Mouse (Mus musculus) hindbrain, embryonic 11.5 days (tissue): ENCODE measurements around the gene Ppie. TPM values are rescaled to one million over a fixed set of nuclear protein-coding genes. Genes with fewer than 3 reads are reported as not detected.
A peak's percentile ranks its signal among the peaks of the same experiment; 100 is the strongest.
"Not testable (repeated sequence)": the region's sequence is repeated elsewhere in the genome, so short reads cannot be mapped to it uniquely, and the experiment has no call there.

Experiments used
- ATAC-seq: fragments of 200-750 bp; cut with Nextera tagmentation; 2 replicates; pipeline ENCODE4 v1.8.0; 2017; ENCODE audit warnings: mild to moderate bottlenecking, moderate TSS enrichment, moderate library complexity; ENCODE audit not compliant: low FRiP score
- DNase-seq: peaks from one replicate; pipeline ENCODE4 v3.0.0-alpha.2; 2015; ENCODE audit warnings: low spot score
- H3K27ac ChIP-seq: fragments of 300-500 bp; sonication (generic); 2 replicates; pipeline ENCODE4 v1.5.1; 2014; ENCODE audit warnings: mild to moderate bottlenecking, low read depth, low read length
- H3K27me3 ChIP-seq: fragments of 300-500 bp; sonication (generic); 2 replicates; pipeline ENCODE4 v1.6.1; 2014; ENCODE audit warnings: mild to moderate bottlenecking, low read length, moderate library complexity, mixed read lengths; ENCODE audit not compliant: control insufficient read depth, insufficient read depth
- H3K36me3 ChIP-seq: fragments of 300-500 bp; sonication (generic); 2 replicates; pipeline ENCODE4 v1.6.1; 2014; ENCODE audit warnings: mild to moderate bottlenecking, low read length, moderate library complexity, mixed read lengths; ENCODE audit not compliant: control insufficient read depth, insufficient read depth
- H3K4me1 ChIP-seq: fragments of 300-500 bp; sonication (generic); replicated peaks from 2 replicates; pipeline ENCODE4 v1.6.1; 2014; ENCODE audit warnings: low read length, mixed read lengths; ENCODE audit not compliant: control insufficient read depth, insufficient read depth
- H3K4me2 ChIP-seq: fragments of 300-500 bp; sonication (generic); replicated peaks from 2 replicates; pipeline ENCODE4 v1.6.1; 2014; ENCODE audit warnings: mild to moderate bottlenecking, low read depth, low read length
- H3K4me3 ChIP-seq: fragments of 300-500 bp; sonication (generic); 2 replicates; pipeline ENCODE4 v1.5.1; 2014; ENCODE audit warnings: low read depth, low read length
- H3K9ac ChIP-seq: fragments of 300-500 bp; sonication (generic); 2 replicates; pipeline ENCODE4 v1.6.1; 2014; ENCODE audit warnings: low read depth, low read length
- H3K9me3 ChIP-seq: fragments of 300-500 bp; sonication (generic); 2 replicates; pipeline ENCODE4 v1.6.1; 2016; ENCODE audit warnings: low read length; ENCODE audit not compliant: control insufficient read depth
- WGBS: fragments of 180-500 bp; shearing (Covaris S2); extraction: QIAGEN DNeasy Blood & Tissue Kit; methylation state at CpG from one replicate; pipeline ENCODE4 v1.1.7; 2014; 5-methylcytosine and 5-hydroxymethylcytosine counted together
- polyA plus RNA-seq: library from polyadenylated mRNA; unstranded; fragments of >200 nt; fragmentation: Nextera tagmentation; extraction: Ambion mirVana; gene quantifications from 2 replicates; pipeline ENCODE4 v1.2.1, GENCODE M21; 2014

Ppie gene
- polyA plus RNA-seq, 1 experiment from 2014 or later: 106 TPM

GRCm38 (mm10) chr4:123126626-123127025 lies 13.1 kb downstream of the Ppie start:
- H3K36me3 ChIP-seq: peaks cover 15% of the 10 kb centered on the region
- no peak overlapping the region for H3K27ac ChIP-seq
- no peaks in the 10 kb centered on the region for H3K4me1 ChIP-seq
- no peak overlapping the region for H3K4me3 ChIP-seq
- H3K9ac ChIP-seq: no peak overlapping the region
- H3K27me3 ChIP-seq: no peaks in the 10 kb centered on the region
- no peak for ATAC-seq
- no peak overlapping the region for H3K4me2 ChIP-seq
- WGBS: 96% methylated on average over 7 of the region's 7 CpGs
- no peaks in the 10 kb centered on the region for H3K9me3 ChIP-seq
- no peak for DNase-seq

GRCm38 (mm10) chr4:123121286-123121685 lies 18.5 kb downstream of the Ppie start:
- 92% methylated on average over 2 of the region's 2 CpGs for WGBS
- H3K27me3 ChIP-seq: no peaks in the 10 kb centered on the region
- DNase-seq: no peak
- no peaks in the 10 kb centered on the region for H3K4me1 ChIP-seq
- H3K4me2 ChIP-seq: no peak overlapping the region
- H3K4me3 ChIP-seq: no peak overlapping the region
- H3K9me3 ChIP-seq: no peaks in the 10 kb centered on the region
- ATAC-seq: no peak
- H3K36me3 ChIP-seq: peaks cover 7% of the 10 kb centered on the region; the same call in 1 of the 2 replicates
- H3K27ac ChIP-seq: no peak overlapping the region
- no peak overlapping the region for H3K9ac ChIP-seq

- not testable (repeated sequence) for H3K9ac ChIP-seq, H3K4me1 ChIP-seq, H3K27me3 ChIP-seq, H3K27ac ChIP-seq, H3K36me3 ChIP-seq, H3K9me3 ChIP-seq
- H3K4me2 ChIP-seq: peak overlapping the region; percentile 29
- DNase-seq (peak; percentile 28), ATAC-seq (peak; percentile 17; the same call in 1 of the 2 replicates)
- H3K4me3 ChIP-seq: peak overlapping the region; percentile 24; the same call in 1 of the 2 replicates
- WGBS: 20% methylated on average over 25 of the region's 42 CpGs
These were observed 23.1 kb downstream of the Ppie start for GRCm38 (mm10) chr4:123116640-123117039.

GRCm38 (mm10) chr4:123116011-123116410 lies 23.7 kb downstream of the Ppie start, which contains the start of gene Oxct2b:
Gene Oxct2b (plus strand): TSS chr4:123116266.
- Histone ChIP-seq H3K9ac (0 out of 2 replicates have a peak within 1 kb of the TSS, but pooled peaks have one; percentile 34), H3K27ac (no peak within 1 kb of the TSS), H3K27me3 (peaks cover 6% of the 10 kb centered on the region; the same call in 1 of the 2 replicates), H3K4me3 (peak within 1 kb of the TSS; percentile 24), H3K36me3 (no peaks in the 10 kb centered on the region), H3K4me1 (no peaks in the 10 kb centered on the region), H3K9me3 (no peaks in the 10 kb centered on the region), H3K4me2 (peak within 1 kb of the TSS; percentile 44)
- DNase-seq: peak; percentile 55
- peak; percentile 46; the same call in 1 of the 2 replicates for ATAC-seq
- 7% methylated on average over 22 of the region's 22 CpGs for WGBS

DNA sequence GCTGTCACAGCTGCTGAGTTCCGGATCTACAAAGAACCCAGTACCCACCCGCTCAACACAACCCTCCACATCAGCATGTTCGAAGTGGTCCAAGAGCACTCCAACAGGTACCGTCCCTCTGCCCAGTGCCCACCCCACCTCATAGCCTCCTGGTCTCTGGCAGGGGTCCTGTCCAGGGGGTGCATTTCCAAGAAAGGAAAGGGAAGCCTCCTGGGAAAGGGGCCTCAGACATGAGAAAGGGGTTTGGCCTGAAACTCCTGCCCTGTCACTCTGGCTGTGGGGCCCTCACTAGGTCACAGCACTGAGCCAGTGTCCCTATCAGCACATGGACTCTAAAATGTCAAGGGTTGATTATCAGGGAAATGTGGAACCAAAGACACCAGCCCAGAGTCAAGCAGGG lies 25.1 kb downstream of the Ppie start:
- H3K4me2 ChIP-seq, H3K4me1 ChIP-seq, H3K27me3 ChIP-seq, H3K9me3 ChIP-seq, H3K36me3 ChIP-seq, H3K4me3 ChIP-seq, DNase-seq, H3K27ac ChIP-seq, ATAC-seq, H3K9ac ChIP-seq: not testable (repeated sequence)
- WGBS: 100% methylated on average over 4 of the region's 4 CpGs

GRCm38 (mm10) chr4:123112216-123112764 lies 27.5 kb downstream of the Ppie start:
- Histone ChIP-seq H3K4me1 (no peaks in the 10 kb centered on the region), H3K9ac (no peak overlapping the region), H3K36me3 (no peaks in the 10 kb centered on the region), H3K4me2 (no peak overlapping the region), H3K9me3 (no peaks in the 10 kb centered on the region), H3K4me3 (no peak overlapping the region), H3K27ac (no peak overlapping the region), H3K27me3 (peaks cover 6% of the 10 kb centered on the region; the same call in 1 of the 2 replicates)
- 87% methylated on average over 8 of the region's 8 CpGs for WGBS
- ATAC-seq: no peak
- no peak for DNase-seq

DNA sequence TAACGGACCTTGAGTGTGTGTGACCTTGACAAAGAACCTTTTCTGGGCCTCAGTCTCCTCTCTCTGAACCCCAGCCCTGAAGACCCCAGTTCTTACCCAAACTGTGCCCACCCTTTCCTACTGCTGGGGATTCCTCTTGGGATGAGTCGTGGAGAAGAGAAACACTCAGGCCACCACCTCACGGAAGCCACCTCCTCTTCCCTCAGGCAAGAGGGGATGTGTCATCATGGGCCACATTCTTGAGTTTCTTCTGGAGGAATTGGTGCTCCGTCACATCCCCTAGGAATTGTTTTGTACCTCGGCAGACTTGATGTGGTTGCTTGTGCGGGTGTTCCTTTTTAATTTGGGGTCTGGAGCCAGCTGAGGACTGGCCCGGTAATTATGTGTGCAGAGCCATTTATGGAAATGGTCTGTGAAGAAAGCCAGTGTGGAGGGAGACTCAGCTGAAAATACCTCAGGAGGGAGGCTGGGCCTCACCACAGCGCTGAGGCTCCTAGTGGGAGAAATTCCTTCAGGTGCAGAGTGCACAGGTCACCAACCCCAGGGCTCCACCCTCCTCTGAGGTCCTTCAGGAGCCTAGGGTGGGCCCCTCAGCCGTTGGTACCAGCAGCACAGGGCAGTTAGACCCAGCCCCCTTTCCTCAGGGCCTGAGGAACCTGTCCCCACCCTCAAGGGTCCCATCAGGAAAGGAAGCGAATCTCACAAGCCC lies 28.3 kb downstream of the Ppie start:
- not testable (repeated sequence) for H3K4me2 ChIP-seq, H3K4me1 ChIP-seq, H3K9me3 ChIP-seq

GRCm38 (mm10) chr4:123110751-123111150 lies 29.0 kb downstream of the Ppie start:
- Histone ChIP-seq H3K36me3 (no peaks in the 10 kb centered on the region), H3K27me3 (peaks cover 10% of the 10 kb centered on the region), H3K4me2 (no peak overlapping the region), H3K4me1 (no peaks in the 10 kb centered on the region), H3K9ac (no peak overlapping the region), H3K4me3 (no peak overlapping the region), H3K9me3 (no peaks in the 10 kb centered on the region), H3K27ac (no peak overlapping the region)
- ATAC-seq: no peak
- 76% methylated on average over 4 of the region's 4 CpGs for WGBS
- no peak for DNase-seq

More for the DNA sequence above, 28.3 kb downstream of the Ppie start:
- not testable (repeated sequence) for ATAC-seq, H3K36me3 ChIP-seq, H3K27ac ChIP-seq, H3K9ac ChIP-seq, H3K27me3 ChIP-seq, H3K4me3 ChIP-seq, DNase-seq
- WGBS: 73% methylated on average over 10 of the region's 10 CpGs

DNA sequence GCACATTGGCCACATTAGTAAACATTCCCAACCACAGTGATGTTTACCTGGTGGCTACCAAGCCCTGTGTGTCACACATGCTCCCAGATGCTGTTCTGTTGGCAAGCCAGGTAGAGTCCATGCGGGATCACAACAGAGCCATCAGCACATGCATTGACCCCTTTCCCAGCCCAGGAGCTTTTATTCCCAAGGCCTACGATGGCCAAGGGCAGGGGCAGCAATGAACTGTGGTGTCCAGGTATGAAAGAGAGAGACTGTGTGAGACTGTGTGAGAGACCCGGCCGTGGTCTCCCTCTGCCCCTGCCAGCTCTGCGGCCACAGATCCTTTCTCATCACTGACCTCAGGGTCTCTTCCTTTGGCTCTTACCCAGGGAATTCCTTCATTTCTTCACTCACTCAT lies 31.7 kb downstream of the Ppie start:
- no peak for DNase-seq

More for the DNA sequence above, 31.7 kb downstream of the Ppie start:
- Histone ChIP-seq H3K4me3 (no peak overlapping the region), H3K9ac (no peak overlapping the region), H3K4me2 (no peak overlapping the region), H3K9me3 (no peaks in the 10 kb centered on the region), H3K27me3 (peaks cover 24% of the 10 kb centered on the region), H3K4me1 (no peaks in the 10 kb centered on the region), H3K27ac (no peak overlapping the region), H3K36me3 (no peaks in the 10 kb centered on the region)
- no peak for ATAC-seq
- WGBS: 83% methylated on average over 5 of the region's 5 CpGs
